In genomic region chr9:43970043-43970795, GRCm38 (mm10) we compare ENCODE assay signal across 11 mouse cellular contexts.
DNase-seq lines count a peak whose midpoint lies in the region; ATAC-seq lines count a peak whose summit lies in the region.
"Had no signal": no experiment of that assay in that cellular context is flagged by ENCODE, and none has a peak within 500 bp of the region (broad histone marks: within the 10 kb centered on the region; RNA-seq: fewer than 3 reads in every experiment).

No protein-coding gene starts in this region.

- intact Hi-C loops in heart, postnatal 10 days (cut with DNase I) = no loop called here

- ATAC-seq in cerebellum, adult (ENCODE audit: insufficient number of reproducible peaks, low FRiP score, low TSS enrichment) = peak; percentile 45; the same call in 1 of the 2 replicates
- peak; percentile 67 for ATAC-seq in forebrain, embryonic 16.5 days
- ATAC-seq in midbrain, embryonic 14.5 days (ENCODE audit: low FRiP score, low TSS enrichment) = peak; percentile 84
- ATAC-seq: liver, postnatal 0 days had no signal

- H3K4me3 ChIP-seq in forebrain, embryonic 16.5 days (replicated peaks; ENCODE audit: low read length) = no peak overlapping the region
- 0 out of 2 replicates have a peak overlapping the region, but pooled peaks have one; percentile 19 for H3K4me3 ChIP-seq in midbrain, embryonic 14.5 days (replicated peaks; ENCODE audit: low read depth, low read length)
- H3K4me3 ChIP-seq: embryonic facial prominence, embryonic 12.5 days had no signal

- H3K27me3 ChIP-seq in forebrain, embryonic 16.5 days (replicated peaks; ENCODE audit: control insufficient read depth, insufficient read depth, low read length) = 0 out of 2 replicates have a peak, but pooled peaks cover 3% of the 10 kb centered on the region
- no peaks in the 10 kb centered on the region; the same call in 1 of the 2 replicates for H3K27me3 ChIP-seq in midbrain, embryonic 14.5 days (ENCODE audit: control insufficient read depth, insufficient read depth, low read length)

- 20% methylated on average over 9 of the region's 9 CpGs for WGBS in forebrain, embryonic 16.5 days
- 12% methylated on average over 9 of the region's 9 CpGs for WGBS in midbrain, embryonic 14.5 days

- no peak overlapping the region for H3K4me2 ChIP-seq in forebrain, embryonic 16.5 days (ENCODE audit: low read length)
- H3K4me2 ChIP-seq in midbrain, embryonic 14.5 days (ENCODE audit: low read length) = peak overlapping the region; percentile 32
- H3K4me2 ChIP-seq: embryonic facial prominence, embryonic 12.5 days had no signal

- H3K36me3 ChIP-seq in forebrain, embryonic 16.5 days (ENCODE audit: control insufficient read depth, insufficient read depth) = no peaks in the 10 kb centered on the region
- H3K36me3 ChIP-seq in midbrain, embryonic 14.5 days (ENCODE audit: control insufficient read depth, insufficient read depth, low read length) = no peaks in the 10 kb centered on the region
- H3K36me3 ChIP-seq: embryonic facial prominence, embryonic 12.5 days; G1E had no signal

- H3K27ac ChIP-seq in forebrain, embryonic 16.5 days (ENCODE audit: low read length) = no peak overlapping the region
- peak overlapping the region; percentile 79 for H3K27ac ChIP-seq in midbrain, embryonic 14.5 days (replicated peaks; ENCODE audit: low read depth, low read length)
- H3K27ac ChIP-seq: embryonic facial prominence, embryonic 12.5 days had no signal

- no peaks in the 10 kb centered on the region for H3K9me3 ChIP-seq in forebrain, embryonic 16.5 days (ENCODE audit: control insufficient read depth, low read length)
- H3K9me3 ChIP-seq in midbrain, embryonic 14.5 days (ENCODE audit: control insufficient read depth, low read length) = no peaks in the 10 kb centered on the region
- H3K9me3 ChIP-seq: embryonic facial prominence, embryonic 12.5 days; G1E had no signal

- peak; percentile 63 for DNase-seq in brain, adult 2 months (ENCODE audit: low read depth, low spot score)
- peak; percentile 87 for DNase-seq in midbrain, embryonic 14.5 days
- DNase-seq in urinary bladder, postnatal 25 days (ENCODE audit: low spot score) = no peak
- DNase-seq in heart, postnatal 10 days = no peak
- no peak for DNase-seq in heart, adult 9 months (ENCODE audit: low spot score in 2 of 2)
- DNase-seq: liver, postnatal 0 days; thymus, adult 2 months had no signal

- no peak overlapping the region for H3K9ac ChIP-seq in forebrain, embryonic 16.5 days (replicated peaks; ENCODE audit: low read depth, low read length)
- 0 out of 2 replicates have a peak overlapping the region, but pooled peaks have one; percentile 31 for H3K9ac ChIP-seq in midbrain, embryonic 14.5 days (replicated peaks; ENCODE audit: low read length)
- H3K9ac ChIP-seq: embryonic facial prominence, embryonic 12.5 days; liver, postnatal 0 days had no signal

- peaks cover 16% of the 10 kb centered on the region for H3K4me1 ChIP-seq in forebrain, embryonic 16.5 days (replicated peaks; ENCODE audit: control insufficient read depth, insufficient read depth, low read length)
- peaks cover 27% of the 10 kb centered on the region for H3K4me1 ChIP-seq in midbrain, embryonic 14.5 days (ENCODE audit: control insufficient read depth, insufficient read depth, low read length)
- H3K4me1 ChIP-seq: embryonic facial prominence, embryonic 12.5 days had no signal

Comparison
In these comparisons a context has a peak if more than half of its experiments do, and no peak if none do; other contexts are left out.
1. DNase-seq: peak in brain, adult 2 months (single experiment) and midbrain, embryonic 14.5 days (single experiment); none in urinary bladder, postnatal 25 days (single experiment), heart, postnatal 10 days (0 of 2) and heart, adult 9 months (0 of 2).
2. Peak in every context shown above with its lines, with median percentiles within 50 percentile points of each other: ATAC-seq.